Mouse (Mus musculus) frontal cortex, postnatal 10 days (tissue): Measurements from ENCODE around the gene Mup16.
A peak's percentile ranks its signal among the peaks of the same experiment; 100 is the strongest.
"Not testable (repeated sequence)": the region's sequence is repeated elsewhere in the genome, so short reads cannot be mapped to it uniquely, and the experiment has no call there.

Source experiments
- DNase-seq, 2 experiments: peaks; one replicate each; pipeline ENCODE4 v3.0.0; 2022; ENCODE audit warnings: low spot score in 2 of 2, mixed read lengths in 1 of 2

Mup16 gene

DNA sequence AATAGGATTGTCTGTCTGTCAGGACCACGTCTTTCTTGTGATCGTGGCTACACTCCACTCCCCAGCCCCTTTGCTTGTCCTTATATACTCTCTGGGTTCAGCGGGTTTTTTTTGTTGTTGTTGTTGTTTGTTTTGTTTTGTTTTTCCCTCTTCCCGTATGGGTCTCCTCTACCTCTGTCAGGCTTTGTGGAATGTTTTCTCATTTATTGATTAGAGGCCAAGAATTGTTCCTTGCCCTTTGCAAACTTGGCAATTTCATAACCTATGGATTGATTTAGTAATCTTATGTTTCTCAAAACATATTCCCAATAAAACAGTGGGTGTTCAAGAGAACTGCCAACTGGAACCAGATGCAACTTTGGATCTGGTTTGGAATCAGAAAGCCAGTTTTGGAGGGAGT, at the start of gene Mup16:
Gene Mup16 (minus strand): TSS at position 101 of the 400 bp plus-strand sequence.
- DNase-seq = not testable (repeated sequence)

DNA sequence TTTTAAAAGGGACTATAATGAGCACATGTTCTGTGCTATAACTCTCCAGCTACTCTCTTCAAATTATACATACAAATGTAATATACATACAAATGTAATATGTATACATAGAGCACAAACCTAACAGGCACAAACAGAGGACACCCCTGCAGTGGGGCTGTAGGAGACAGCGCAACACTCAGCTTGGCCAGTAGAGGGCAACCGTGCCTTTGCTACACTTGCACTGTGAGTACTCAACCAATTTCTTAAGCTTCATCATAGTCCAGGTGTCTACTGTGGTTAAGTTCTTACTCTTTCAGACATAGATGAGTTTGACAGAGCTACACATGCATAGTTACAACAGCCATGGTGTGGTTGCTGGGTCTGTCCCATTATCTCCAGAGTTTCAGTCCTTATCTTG, 36.6 kb upstream of the Mup16 start:
- DNase-seq = peak in 1 of 2 experiments; percentile 6
